Mouse (Mus musculus): ENCODE data around the gene Slc2a2.

DNA sequence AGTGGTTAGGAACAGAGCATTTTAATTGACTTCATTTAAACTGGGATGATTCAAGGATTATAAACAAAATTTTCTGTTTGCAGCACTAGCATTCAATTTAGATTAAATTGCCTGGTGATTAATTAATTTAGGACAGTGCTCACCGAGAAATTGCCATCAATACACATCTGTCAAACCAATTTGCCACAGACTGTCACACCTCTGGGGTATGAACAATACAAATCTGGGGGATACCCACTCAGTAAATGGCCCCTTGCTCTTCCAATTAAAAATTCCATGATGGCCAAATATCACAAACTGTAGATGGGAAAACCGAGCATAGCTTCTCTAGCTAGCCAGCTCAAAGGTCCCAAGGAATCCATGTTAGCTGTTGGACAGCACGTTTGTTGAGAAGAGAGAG lies 15.3 kb upstream of the Slc2a2 start:
- TF ChIP-seq CTCF (IDR thresholded peaks at IDR 0.05; ENCODE audit: low read depth) (no peak), EP300 (IDR thresholded peaks at IDR 0.05; ENCODE audit: low read depth) (no peak)

Data from liver, embryonic 14.5 days (tissue).